Mouse (Mus musculus) heart, postnatal 10 days (tissue): ENCODE measurements around the gene Dpp8. TPM values are rescaled to one million over a fixed set of nuclear protein-coding genes. Genes with fewer than 3 reads are reported as not detected.
A peak's percentile ranks its signal among the peaks of the same experiment; 100 is the strongest.

Source experiments
- DNase-seq, 2 experiments: peaks; one replicate each; pipeline ENCODE4 v3.0.0; 2021
- intact Hi-C: fragments of 180-260 bp; cut with DNase I; formaldehyde crosslinking; loops from one replicate; pipeline ENCODE4 v1.15.1; 2025
- total RNA-seq, 2 experiments: library from RNA; stranded (reverse); gene quantifications; 2 replicates each; pipeline ENCODE4 v1.2.3; 2021

Dpp8 gene
- total RNA-seq, 2 experiments from 2014 or later = 66.6 to 72.7 TPM

DNA sequence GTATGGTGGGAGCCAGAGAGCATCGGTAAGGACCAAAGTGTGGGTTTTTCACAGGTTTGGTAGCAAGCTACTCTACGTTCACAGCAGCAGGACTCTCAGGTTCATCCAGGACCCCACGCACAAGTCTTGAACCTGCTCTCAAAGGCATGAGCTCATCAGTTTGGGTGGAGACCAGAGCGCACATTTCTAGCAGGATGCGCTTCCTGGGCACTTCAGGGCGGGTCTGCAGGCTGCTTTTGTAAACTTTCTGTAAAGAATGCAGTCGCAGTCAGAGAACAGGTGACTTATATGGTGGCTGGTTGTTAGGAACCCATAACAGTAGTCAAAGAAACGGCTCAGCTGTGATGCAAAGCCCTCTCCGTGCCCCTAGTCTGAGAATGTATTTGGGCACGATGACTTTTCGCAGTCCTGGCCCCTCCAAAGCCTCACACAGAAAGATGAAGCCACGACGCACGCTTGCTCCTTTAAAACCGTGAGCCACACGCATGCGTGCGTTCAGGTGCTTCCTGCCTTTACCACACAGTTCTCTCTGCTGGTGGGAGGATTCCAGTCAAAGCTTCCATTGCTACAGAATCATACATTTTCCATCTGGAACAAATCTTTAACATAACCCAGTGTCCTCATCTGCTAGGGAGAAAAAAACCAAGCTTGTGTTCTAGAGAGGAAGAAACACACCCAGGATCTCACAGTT is 51.0 kb downstream of the Dpp8 start:
- no peak for DNase-seq
- intact Hi-C loops = loop anchor here (5.0 kb wide), 1 partner anchor 39 kb away; no protein-coding TSS in a partner anchor

DNA sequence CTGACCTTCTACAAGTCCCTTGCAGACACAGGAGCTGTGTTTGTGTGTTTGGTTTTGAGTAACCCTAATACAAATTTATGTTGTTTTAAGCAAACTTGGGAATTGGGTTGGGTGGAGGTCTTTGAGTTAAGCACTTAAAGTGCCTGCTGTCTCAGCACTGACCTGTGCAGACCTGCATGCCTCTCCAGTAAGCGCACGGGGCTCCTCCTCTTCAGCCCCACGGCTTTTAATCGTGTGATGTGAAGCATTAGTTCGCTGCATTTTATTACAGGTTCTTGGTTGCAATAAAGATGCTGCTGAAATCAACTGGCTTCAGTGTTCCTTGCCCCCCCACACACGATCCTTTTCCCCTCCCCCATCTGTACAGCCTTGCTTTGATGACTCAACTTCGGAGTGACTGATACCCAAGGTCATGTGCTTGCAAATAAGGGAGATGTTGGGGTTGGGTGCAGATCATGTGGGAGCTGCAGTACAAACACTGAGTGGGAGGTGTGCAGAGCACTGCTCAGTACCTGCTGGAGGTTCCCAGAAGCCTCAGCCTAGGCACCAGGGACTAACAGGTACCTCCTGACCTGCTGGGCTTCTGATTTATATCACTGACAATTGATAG is 52.1 kb downstream of the Dpp8 start:
- DNase-seq = no peak
- intact Hi-C loops = loop anchor here (5.0 kb wide), 1 partner anchor 38 kb away; no protein-coding TSS in a partner anchor

DNA sequence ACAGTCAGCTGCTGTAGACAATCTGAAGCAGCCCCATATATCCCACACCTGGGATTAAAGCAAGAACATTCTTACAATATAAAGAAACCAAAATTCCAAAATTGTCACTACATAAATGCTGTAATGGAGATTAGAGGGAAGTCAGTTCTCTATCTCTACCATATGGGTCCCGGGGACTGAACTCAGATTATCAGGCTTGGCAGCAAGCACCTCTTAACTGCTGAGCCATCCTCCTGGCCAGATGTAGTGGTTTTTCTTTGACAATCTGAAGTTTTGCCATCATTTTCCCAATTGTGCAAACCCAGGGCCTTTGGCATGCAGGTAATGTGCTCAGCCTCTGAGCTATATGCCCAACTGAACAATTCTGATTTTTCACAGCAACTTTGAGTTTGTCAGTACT is 53.1 kb downstream of the Dpp8 start:
- intact Hi-C loops = no loop called here
- no peak for DNase-seq

DNA sequence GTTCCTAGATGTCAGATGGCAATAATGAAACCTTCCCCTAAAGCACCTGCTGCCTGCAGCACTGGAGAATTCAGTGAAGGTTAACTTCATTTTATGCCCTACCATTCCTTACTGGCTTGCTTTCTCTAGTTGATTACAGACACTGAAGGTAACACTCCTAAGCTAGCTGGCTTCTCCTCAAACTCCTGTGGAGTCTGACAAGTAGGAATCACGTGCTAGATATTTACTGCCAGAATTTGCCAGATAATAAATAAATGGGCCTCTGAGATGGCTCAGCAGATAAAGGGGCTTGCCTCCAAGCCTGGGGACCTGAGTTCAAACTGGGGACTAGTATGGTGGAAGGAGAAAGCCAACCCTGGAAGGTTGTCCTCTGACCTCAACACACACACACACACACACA is 54.6 kb downstream of the Dpp8 start:
- no peak for DNase-seq
- intact Hi-C loops = no loop called here

DNA sequence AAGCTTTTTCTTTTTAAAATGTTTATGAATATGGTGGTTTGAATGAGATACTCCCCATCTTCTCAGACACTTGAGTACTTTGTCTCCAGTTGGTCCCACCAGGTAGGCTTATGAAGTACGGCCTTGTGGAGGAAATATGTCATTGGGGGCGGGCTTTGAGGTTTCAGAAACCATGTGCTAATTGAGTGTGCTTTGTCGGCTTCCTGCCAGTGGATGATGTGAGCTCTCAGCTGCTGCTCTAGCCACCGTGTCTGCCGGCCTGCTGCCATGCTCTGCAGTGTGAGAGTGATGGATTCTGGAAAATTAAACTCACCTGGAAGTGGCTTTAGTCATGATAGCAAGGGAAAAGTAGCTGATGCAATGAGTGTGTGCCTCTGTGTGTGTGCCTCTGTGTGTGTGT is 55.3 kb downstream of the Dpp8 start:
- DNase-seq = peak; percentile 34 to 47
- intact Hi-C loops = no loop called here

DNA sequence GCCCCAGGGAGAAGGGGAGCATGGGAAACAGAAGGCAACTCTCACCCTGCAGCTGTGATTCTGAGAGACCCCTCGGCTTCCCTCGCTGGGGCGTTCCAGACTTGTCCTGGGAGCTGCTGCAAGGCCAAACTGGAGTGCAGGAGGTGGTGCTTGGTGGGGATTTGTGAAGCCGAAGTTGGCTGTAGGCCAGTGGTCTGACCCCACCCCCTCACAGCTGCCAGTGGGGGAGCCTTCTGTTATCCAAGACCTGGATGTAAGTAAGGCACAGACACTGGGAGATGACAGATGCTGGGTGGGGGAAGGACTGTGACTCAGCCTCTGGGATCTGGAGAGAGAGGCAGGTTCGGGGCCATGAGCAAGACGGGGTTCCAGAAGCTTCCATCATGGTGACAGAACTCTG is 62.0 kb downstream of the Dpp8 start:
- intact Hi-C loops = no loop called here
- DNase-seq = peak; percentile 83 to 85

DNA sequence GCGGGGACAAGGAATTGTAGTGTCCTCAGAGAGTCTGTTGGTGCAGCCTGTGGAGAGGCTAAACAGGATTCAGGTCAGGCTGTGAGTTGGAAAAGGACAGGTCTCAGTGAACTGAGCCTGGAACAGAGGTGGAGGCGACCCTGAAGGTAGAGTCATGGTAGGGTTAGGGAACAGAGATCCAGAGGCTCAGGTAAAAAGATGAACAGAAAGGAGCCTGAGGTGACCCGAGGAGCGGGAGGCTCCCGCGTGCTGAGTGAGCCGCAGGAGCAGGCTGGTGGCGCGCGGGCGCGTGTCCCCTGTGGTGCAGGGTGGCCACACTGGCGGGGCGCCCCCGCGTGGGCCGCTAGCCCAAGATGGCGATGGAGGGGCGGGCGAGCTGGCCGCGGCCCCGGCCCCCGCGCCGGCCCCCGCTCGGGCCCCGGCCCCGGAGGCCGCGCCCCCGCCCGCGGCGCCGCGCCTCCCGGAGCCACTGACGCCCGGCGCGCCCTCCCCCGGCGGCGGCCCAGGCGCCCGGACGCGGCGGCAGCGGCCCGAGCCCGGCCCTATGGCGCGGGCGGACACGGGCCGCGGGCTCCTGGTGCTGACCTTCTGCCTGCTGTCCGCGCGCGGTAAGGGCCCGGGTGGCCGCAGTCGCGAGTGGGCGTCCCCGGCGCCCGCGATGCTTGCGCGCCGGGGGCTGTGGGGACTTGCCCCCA is 68.9 kb downstream of the Dpp8 start, which contains the start of gene Igdcc4:
TSS of gene Igdcc4 (plus strand) at position 496 of the 695 bp plus-strand sequence.
- intact Hi-C loops = no loop called here
- peak; percentile 32 to 46 for DNase-seq

DNA sequence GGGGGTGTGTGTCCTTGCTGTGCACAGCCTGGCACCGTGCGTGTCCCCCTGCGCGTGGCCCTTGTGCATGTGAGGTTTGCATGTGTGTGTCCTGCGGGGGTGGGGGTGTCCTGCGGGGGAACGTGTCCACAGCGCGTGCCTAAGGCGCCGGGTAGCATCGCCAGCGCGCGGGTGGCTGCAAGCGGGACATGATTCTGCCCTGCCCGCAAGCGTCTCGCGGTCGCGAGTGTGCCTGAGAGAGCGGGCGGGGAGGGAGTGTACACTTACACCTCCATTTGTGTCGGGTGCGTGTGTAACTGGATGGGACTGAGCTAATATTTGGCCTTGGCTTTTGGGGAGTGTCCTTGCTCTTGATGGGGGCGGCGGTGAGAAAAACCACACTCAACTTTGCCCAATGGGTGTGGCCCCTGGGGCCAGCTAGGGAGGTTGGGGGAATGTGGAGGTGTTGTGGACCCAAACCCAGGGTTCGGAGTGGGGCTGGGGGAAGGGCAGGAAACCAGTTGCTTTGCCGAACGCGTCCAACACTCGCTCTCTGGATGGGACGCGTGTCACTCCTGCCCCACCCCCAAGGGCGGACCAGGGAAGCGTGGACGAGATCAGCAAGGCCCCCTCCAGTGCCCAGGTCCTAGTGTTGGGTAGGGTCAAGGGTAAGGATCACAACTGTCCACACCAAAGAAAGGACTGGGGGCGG is 69.6 kb downstream of the Dpp8 start:
- DNase-seq = peak; percentile 60 to 75
- intact Hi-C loops = no loop called here

DNA sequence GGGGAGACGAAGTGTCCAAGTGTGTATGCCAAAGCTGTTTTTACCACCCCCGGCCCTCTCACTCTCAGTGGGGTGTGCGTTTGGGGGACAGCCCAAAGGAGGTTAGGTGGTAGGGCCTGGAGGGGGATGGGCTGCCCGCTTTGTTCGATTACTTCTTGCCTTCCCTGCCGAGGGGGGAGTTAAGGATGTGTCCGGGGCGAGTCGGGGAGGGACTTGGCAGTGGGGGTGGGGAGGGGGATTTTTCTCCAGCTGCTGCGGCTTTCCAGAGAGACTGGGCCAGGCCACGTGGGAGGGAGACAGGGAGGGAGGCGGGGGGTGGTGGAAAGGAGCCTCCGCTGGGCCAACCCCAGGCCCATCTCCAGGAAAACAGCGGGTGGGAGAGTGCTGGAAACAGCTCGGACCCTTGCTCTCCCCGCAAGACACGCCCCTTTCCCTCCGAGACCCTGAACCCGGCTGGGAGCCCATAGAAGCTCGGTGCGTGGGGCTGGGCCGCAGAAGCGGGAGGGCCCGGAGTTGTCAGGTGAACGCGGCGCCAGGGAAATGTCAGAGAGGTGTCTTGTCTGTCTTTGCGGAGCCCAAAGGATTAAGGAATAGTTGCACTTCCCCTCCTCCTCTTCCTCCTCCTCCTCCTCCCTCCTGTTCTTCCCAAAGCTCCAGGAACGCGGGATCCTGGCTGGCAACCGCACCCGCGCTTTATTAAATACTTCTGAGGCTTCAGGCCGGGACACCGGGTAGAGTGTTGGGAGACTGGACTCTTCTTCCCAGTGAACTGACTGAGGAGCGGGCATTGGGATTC is 70.4 kb downstream of the Dpp8 start:
- intact Hi-C loops = no loop called here
- peak; percentile 20 to 34 for DNase-seq

DNA sequence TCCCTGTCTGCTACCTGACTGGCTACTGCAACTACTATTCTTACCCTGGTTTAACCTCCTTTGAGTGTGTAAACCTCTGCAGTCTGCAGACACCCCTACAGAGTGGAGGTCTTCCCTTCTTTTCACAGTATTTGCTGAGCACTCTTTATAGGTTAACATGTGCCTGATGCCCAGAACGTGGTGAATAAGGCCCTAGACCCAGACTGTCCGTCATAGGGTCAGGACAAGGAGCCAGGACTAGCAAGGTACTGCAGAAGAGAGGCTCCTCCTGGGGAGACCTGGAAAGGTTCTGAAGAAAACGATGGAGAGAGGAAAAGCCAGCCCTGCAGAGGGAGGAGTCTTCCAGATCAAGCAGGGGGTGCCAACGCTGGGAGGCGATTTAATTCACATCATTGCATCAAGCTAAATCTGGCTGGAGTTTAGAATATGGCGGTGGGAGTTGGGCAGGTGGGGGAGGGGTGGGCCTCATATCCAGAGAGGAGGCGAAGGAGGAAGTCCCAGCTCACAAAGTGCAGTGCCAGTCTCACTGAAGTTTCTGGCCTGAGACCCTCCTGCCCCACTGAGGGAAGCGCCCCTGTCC is 71.0 kb downstream of the Dpp8 start:
- no peak for DNase-seq
- intact Hi-C loops = no loop called here

DNA sequence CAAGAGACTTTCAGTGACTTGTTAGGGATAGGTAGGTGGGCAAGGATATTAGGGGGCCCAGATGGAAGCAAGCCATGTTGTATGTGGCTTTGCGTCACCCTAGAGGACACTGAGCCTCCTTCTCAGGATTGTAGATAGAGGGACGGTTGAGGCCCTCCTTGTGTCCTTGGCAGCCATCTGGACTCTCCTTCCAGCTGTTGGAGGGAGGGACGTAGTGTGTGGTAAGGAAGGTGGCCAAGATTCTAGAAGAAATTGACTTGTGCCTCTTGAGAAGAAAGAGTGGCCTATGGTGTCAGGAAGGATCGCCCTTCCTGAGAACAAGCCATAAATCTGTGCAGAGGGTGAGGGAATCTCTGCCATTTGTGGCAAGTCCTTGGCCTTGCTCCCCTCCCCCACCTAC is 74.6 kb downstream of the Dpp8 start:
- intact Hi-C loops = no loop called here
- no peak for DNase-seq

DNA sequence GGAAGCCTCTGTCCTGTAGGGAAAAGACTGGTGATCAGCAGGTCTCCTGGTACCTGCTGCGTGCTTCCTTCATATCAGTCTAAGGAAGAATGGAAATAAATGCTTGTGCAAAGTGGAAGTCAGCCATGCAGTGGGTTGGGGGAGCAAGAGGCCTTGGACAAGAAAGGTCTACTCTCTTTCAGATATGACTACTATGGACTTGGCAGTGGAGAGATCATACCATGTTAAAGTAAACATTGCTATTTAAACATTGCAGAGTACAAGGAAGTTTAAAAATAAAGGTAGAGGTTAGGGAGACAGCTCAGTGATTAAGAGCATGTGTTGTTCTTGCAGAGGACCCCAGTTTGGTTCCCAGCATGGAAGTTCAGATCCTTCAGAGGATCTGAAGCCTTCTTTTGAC is 75.7 kb downstream of the Dpp8 start:
- DNase-seq = no peak
- intact Hi-C loops = no loop called here

DNA sequence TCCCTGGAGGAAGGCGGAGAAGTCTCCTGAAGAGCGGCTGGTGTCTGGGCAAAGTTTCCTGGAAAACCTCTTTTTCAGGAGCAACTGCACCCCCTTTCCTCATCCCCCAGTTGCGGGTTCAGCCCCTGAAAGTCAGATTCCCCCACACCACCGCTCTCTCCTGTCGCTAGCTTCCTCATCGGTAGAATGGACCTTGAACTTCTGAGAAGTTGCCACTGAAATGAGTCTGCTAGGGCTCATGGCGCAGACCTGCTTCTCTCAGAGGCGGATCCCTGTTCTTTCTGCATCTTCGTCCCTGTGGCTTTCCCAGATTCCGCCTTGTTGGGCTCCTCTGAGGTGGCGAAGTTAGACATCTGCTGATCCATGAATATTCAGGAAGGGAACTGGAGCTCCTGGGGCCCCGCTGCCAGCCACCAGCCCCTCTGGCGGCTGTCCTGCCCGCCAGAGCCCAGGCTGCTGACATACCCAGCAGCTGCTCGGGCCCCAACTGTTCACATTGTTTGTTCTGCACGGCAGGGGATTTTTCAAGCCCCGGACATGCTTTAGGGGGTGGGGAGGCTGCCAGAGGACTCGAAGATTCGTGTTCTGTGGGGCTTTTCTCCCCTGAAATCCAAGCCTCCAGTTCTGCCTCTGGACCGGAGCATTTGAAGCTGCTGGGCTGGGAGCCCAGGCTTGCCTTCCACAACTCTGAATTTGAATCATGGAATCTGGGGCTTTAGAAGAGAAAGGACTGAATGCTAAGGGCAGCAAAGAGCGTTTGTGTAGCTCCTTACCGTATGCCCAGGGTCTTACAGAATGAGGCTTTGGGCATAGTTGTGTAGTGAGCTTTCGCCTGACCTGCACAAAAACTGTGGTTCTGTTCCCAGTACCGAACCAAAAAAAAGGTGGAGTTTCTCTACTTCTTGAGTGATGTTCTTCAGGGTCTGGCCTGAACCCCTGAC is 77.2 kb downstream of the Dpp8 start:
- intact Hi-C loops = no loop called here
- no peak for DNase-seq

DNA sequence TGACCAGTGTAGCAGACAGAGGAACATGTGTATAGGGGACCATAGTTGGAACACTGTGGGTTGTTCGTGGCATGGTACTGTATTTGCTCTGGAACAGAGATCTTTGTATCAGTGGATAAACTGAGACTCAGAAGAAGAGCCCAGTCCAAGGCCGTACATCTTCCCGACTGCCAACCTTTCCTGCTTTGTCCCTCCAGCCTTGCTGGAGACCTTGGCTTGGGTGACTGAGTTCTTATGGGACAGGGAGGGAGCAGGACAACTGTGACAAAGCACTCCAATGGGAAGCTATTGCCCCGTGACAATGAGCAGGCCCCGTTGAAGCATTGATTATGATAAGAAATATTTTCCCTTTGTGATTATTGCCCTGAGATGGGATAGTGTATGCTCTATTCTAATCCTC is 79.5 kb downstream of the Dpp8 start:
- DNase-seq = no peak
- intact Hi-C loops = no loop called here

DNA sequence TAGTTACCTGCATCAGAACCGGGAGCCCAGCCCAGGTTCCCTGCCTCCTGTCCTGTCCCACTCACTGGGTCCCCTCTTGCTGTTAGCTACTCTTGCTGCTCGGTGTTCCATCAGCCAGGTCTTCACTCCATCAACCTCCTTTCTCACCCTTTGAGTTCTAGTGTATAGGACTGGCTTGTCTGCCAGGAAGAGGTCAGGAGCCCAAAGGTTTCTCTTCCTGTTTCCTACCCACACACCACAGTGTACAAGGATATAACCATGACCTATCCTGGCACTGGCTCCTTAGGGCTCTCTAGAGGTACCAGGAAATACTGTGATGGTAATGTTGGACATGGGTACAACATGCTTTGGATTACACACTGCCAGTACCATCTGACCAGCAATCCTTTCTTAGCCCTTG is 81.5 kb downstream of the Dpp8 start:
- intact Hi-C loops = no loop called here
- DNase-seq = no peak

DNA sequence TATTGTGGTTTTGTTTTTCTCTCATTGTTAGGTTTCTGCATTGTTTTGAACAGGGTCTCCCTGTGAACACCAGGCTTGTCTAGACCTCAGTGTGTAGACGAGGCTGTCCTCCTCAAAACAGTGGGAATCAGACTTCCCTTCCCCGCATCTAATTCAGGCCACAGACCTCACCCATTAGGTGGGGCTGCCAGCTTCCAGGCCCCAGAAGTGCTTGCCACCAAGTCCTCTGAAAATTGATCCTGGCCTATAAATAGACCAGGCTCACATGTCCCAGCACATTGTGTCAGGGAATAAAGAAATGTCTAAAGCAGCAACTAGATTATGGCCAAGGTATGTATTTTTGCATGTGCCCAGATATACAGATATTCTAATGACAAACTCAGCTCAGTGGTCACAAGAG is 83.7 kb downstream of the Dpp8 start:
- peak in 1 of 2 experiments; percentile 36 for DNase-seq
- intact Hi-C loops = no loop called here

DNA sequence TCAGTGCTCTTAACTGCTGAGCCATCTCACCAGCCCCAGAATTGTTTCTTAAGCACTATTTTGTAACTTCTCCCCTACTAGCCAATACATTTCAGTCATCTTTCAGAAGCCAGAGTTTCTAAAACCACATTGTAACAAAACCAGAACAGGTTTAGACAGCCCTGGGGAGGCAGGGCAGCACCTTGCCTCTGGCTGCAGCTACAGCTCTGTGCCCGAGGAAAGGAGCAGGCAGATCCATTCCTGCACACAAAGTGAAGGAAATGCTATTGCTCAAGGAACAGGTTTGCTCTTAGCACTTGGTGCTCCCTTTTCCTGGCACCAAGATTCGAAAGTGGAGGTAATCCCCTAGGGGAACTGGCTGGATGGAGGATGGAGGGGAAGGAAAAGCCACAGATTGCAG is 85.3 kb downstream of the Dpp8 start:
- DNase-seq = no peak
- intact Hi-C loops = no loop called here

DNA sequence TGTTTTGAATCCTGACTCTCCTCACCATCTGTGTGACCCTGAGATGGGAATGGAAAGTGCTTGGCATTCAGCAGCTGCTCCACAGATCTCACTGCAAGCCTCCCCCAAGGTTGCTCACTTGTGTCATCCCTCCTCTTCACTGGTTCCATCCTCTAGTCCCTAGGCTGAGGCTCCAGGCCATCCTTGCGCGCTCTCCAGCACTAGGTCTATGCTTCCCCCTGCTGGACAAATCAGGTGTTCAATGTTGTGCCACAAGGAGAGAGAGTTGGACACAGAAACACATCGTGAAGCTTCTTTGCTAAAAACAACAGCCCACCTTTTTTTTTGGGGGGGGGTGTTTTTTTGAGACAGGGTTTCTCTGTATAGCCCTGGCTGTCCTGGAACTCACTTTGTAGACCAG is 88.7 kb downstream of the Dpp8 start:
- DNase-seq = peak; percentile 85 to 88
- intact Hi-C loops = loop anchor here (5.0 kb wide), 2 partner anchors 39 to 109 kb away; no protein-coding TSS in a partner anchor

DNA sequence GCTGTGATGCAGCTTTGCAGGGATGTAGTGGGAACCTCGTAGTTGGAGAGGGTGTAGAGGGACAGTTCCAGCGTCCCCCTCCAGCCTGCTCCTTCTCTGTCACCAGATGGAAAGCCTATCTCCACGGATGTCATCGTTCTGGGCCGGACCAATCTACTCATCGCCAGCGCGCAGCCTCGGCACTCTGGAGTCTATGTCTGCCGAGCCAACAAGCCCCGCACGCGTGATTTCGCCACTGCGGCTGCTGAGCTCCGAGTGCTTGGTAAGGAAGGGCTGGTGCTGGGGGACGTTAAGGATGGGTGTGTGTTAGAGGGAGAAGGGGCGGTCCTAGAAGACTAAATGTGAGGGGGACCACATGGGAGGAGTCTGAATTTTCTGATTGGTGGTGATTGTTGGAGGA is 90.3 kb downstream of the Dpp8 start:
- DNase-seq = peak; percentile 63 to 71
- intact Hi-C loops = loop anchor here (5.0 kb wide), 2 partner anchors 40 to 110 kb away; no protein-coding TSS in a partner anchor
